Mouse (Mus musculus) embryonic fibroblast, embryonic 13.5 days (primary cell): ENCODE results near the gene Kmt2c.

Experiments
- CTCF ChIP-seq: IDR thresholded peaks from 2 replicates; pipeline ENCODE4 v1.5.1; 2011; ENCODE audit warnings: mild to moderate bottlenecking, control low read depth, low read length, moderate library complexity, borderline replicate concordance; ENCODE audit not compliant: insufficient read depth
- POLR2A ChIP-seq: IDR thresholded peaks from 2 replicates; pipeline ENCODE4 v1.6.1; 2011; ENCODE audit warnings: low read depth, mild to moderate bottlenecking, control low read depth, low read length, moderate library complexity

- TF ChIP-seq POLR2A (no peak), CTCF (no peak)
These were observed 252.1 kb downstream of the Kmt2c start for GRCm38 (mm10) chr5:25246473-25246865.
